24 mouse cellular contexts compared by ENCODE assay signal in genomic region chr1:52546796-52547195, GRCm38 (mm10).
"Had no signal": no experiment of that assay in that cellular context is flagged by ENCODE, and none has a peak within 500 bp of the region (broad histone marks: within the 10 kb centered on the region; RNA-seq: fewer than 3 reads in every experiment).

No protein-coding gene starts in this region.

- H3K4me2 ChIP-seq: heart, embryonic 13.5 days; heart, embryonic 15.5 days; hindbrain, embryonic 13.5 days; hindbrain, embryonic 15.5 days; kidney, embryonic 15.5 days; limb, embryonic 12.5 days; limb, embryonic 15.5 days; liver, embryonic 13.5 days had no signal

- H3K9me3 ChIP-seq: heart, embryonic 10.5 days; heart, embryonic 15.5 days; hindbrain, embryonic 15.5 days; limb, embryonic 12.5 days; limb, embryonic 15.5 days; liver, embryonic 13.5 days had no signal

- H3K36me3 ChIP-seq: heart, embryonic 10.5 days; heart, embryonic 13.5 days; heart, embryonic 15.5 days; hindbrain, embryonic 13.5 days; hindbrain, embryonic 15.5 days; kidney, embryonic 15.5 days; limb, embryonic 12.5 days; limb, embryonic 15.5 days; liver, embryonic 13.5 days had no signal

- H3K9ac ChIP-seq: heart, embryonic 13.5 days; heart, embryonic 15.5 days; hindbrain, embryonic 13.5 days; hindbrain, embryonic 15.5 days; kidney, embryonic 15.5 days; limb, embryonic 12.5 days; limb, embryonic 15.5 days; liver, embryonic 13.5 days had no signal

- DNase-seq: gastrocnemius, postnatal 14 days; gastrocnemius, postnatal 36 days; heart, adult 11 months; heart, postnatal 10 days; kidney, adult 11 months; kidney, adult 2 months; kidney, adult 9 months; kidney, postnatal 14 days; kidney, postnatal 36 days; layer of hippocampus, adult 9-11 months; layer of hippocampus, postnatal 36 days; left cerebral cortex, postnatal 4 days; liver, embryonic 13.5 days had no signal

- H3K27ac ChIP-seq: heart, embryonic 10.5 days; heart, embryonic 15.5 days; hindbrain, embryonic 13.5 days; hindbrain, embryonic 15.5 days; hindbrain, postnatal 0 days; kidney, embryonic 15.5 days; kidney, postnatal 0 days; limb, embryonic 12.5 days; limb, embryonic 15.5 days; liver, embryonic 13.5 days had no signal

- H3K4me1 ChIP-seq: heart, embryonic 10.5 days; hindbrain, embryonic 13.5 days; hindbrain, embryonic 15.5 days; kidney, embryonic 15.5 days; limb, embryonic 15.5 days; liver, embryonic 13.5 days had no signal

- ATAC-seq: hindbrain, postnatal 0 days; intestine, embryonic 16.5 days had no signal

- H3K27me3 ChIP-seq: heart, embryonic 13.5 days; heart, embryonic 15.5 days; hindbrain, embryonic 13.5 days; hindbrain, embryonic 15.5 days; kidney, embryonic 15.5 days; limb, embryonic 12.5 days; limb, embryonic 15.5 days; liver, embryonic 13.5 days had no signal

- H3K4me3 ChIP-seq: heart, embryonic 10.5 days; heart, embryonic 13.5 days; heart, embryonic 15.5 days; hindbrain, embryonic 13.5 days; hindbrain, embryonic 15.5 days; kidney, embryonic 15.5 days; limb, embryonic 12.5 days; limb, embryonic 15.5 days; liver, embryonic 13.5 days had no signal
